Mouse (Mus musculus) right cerebral cortex, adult 2 months (tissue): Measurements from ENCODE around the gene Lpar2.
A peak's percentile ranks its signal among the peaks of the same experiment; 100 is the strongest.

Experiments used
- DNase-seq, 2 experiments: peaks; one replicate each; pipeline ENCODE4 v3.0.0; 2021 to 2022; ENCODE audit warnings: low spot score in 2 of 2

The Lpar2 gene

GRCm38 (mm10) chr8:69822386-69823191, at the start of gene Lpar2:
Gene Lpar2, plus strand, starts transcription at chr8:69822429.
- no peak for DNase-seq

- peak; percentile 83 to 93 for DNase-seq
These were observed 47.6 kb upstream of the Lpar2 start, which contains the start of gene Gm20422 for GRCm38 (mm10) chr8:69774503-69775148. Gene Gm20422, minus strand, starts transcription at chr8:69774886.

DNA sequence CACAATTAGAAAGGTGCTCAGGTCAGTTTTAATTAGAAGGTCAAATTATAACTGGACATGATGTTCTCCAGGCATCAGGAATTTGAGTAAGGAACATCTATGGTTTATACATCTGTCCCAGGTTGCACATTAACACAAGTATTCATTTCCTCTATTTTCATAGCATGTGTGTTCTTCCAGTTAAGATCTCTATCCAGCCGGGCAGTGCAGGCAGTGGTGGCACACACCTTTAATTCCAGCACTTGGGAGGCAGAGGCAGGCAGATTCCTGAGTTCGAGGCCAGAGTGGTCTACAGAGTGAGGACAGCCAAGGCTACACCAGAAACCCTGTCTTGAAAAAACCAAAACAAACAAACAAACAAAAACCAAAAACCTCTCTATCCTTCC, 47.1 kb upstream of the Lpar2 start:
- DNase-seq = no peak

DNA sequence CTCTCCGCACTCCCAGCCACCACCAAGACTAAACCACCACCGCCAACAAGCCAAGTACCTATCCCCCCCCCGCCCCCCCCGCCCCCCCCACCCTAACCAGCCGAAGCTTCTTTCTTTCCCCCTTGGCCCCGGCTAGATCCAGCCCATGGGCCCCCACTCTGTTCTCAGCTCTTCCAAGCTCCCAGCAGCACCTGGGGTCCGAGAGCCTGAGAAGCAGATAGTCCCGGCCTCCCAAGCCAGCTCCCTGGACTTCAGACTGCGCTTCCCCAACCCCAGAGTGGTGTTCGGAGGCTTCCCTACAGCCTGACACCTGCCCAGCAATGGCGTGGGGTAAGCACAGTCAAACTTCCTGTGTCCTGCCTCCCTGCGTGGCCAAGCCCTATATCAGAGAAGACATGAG, 45.1 kb upstream of the Lpar2 start:
- peak in 1 of 2 experiments; percentile 1 for DNase-seq

- peak in 1 of 2 experiments; percentile 1 for DNase-seq
These were observed 33.1 kb upstream of the Lpar2 start for GRCm38 (mm10) chr8:69789105-69789504.

- peak in 1 of 2 experiments; percentile 0 for DNase-seq
These were observed 32.5 kb upstream of the Lpar2 start for GRCm38 (mm10) chr8:69789731-69790130.

GRCm38 (mm10) chr8:69790364-69790763, 31.9 kb upstream of the Lpar2 start:
- peak in 1 of 2 experiments; percentile 2 for DNase-seq

- peak; percentile 88 to 92 for DNase-seq
These were observed 31.4 kb upstream of the Lpar2 start, which contains the start of the genes Atp13a1 and Zfp866 for GRCm38 (mm10) chr8:69790773-69791367. Gene Atp13a1, plus strand, starts transcription at chr8:69791163. Gene Zfp866, minus strand, starts transcription at chr8:69791178.

DNA sequence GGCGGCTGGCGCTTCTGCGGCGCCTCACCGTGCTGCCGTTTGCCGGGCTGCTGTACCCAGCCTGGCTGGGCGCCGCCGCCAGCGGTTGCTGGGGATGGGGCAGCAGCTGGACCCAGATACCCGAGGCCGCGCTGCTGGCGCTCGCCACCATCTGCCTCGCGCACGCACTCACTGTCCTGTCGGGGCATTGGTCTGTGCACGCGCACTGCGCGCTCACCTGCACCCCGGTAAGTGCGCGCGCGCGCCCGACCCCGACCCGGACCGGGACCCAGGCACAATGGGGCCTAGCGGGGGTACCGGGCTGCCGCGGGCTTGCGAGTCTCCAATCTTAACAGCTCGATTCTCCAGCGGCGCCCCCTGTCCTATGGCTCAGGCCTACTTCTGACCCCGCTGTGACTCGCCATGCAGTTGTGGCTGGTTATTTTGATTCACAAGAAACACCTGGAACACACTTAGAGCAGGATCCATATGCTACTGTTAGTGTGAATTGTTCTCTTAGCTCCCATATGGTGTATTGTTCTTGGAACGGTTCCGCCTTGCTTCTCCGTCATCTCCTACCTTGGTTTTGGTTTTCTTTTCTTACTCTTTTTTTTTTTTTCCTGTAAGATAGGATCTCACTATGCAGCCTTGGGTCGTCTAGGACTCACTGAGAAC, 30.7 kb upstream of the Lpar2 start:
- peak in 1 of 2 experiments; percentile 10 for DNase-seq

GRCm38 (mm10) chr8:69793666-69794065, 28.6 kb upstream of the Lpar2 start:
- no peak for DNase-seq

DNA sequence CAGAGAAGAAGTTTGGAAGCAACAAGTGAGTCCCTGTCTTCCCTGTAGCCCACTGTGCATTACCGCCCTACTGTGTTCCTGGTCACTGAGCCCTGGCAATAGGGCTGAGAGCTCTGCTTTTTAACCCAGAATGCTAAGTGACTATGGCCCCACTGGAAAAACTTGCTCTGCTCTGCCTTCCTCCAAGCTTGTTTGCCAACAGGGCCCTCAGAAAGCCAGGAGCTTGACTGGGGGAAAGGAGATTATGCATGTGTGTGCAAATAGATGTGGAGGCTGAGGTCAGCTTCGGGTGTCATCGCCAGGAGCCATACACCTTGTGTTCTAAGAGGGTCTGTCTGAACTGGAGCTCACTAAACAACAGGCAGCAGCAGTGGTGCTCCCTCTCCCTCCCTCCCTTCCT, 28.1 kb upstream of the Lpar2 start:
- DNase-seq = no peak

GRCm38 (mm10) chr8:69794901-69795300, 27.3 kb upstream of the Lpar2 start:
- no peak for DNase-seq

DNA sequence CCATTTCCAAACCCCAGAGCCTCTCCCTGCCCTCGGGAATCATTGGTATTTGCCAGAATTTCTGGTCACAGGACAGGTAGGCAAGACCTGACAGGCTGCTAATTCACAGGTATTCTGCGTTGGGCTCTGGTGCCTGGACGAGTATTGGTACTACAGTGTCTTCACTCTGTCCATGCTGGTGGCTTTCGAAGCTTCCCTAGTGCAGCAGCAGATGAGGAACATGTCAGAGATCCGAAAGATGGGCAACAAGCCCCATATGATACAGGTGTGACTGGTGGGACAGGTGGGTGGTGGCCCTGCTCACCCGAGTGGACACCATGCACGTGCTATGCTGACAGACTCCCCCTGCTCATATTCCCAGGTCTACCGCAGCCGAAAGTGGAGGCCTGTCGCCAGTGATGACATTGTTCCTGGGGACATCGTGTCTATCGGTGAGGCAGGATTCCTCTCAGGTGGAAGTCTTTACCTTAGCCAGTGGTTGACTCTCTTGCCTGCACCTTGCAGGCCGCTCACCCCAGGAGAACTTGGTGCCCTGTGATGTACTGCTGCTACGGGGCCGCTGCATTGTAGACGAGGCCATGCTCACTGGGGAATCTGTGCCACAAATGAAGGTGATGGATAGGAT, 25.4 kb upstream of the Lpar2 start:
- no peak for DNase-seq

GRCm38 (mm10) chr8:69797661-69798060, 24.6 kb upstream of the Lpar2 start:
- DNase-seq = no peak

DNA sequence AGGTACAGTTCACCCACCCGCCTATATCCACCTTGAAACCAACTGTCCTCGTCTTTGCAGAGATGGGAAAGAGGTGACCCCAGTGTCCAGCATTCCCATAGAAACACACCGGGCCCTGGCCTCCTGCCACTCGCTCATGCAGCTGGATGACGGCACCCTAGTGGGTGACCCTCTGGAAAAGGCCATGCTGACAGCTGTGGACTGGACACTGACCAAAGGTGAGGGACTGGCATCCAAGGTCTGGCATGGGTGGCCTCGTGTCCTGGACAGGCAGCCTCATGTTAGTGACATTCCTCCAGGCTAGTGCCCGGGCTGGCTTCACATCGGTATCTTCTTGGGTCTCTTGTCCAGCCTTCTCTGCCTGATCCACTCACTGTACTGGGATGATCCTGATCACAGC, 23.0 kb upstream of the Lpar2 start:
- DNase-seq = no peak

DNA sequence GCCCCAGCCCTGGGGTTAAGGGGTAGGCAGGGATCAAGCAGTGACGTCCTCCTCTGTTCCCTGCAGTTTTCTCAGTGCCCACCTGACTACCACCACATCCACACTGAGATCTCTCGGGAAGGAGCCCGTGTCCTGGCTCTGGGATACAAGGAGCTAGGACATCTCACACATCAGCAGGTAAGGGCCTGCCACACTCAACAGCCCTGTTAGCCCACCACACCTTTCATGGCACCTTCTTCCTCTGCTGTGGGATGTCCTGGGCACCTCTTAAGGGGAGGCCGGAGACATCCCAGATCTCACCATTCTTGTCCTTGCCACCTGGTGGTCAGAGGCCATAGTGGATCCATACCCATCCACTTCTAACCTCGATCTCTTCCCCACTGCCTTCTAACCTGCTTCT, 22.3 kb upstream of the Lpar2 start:
- no peak for DNase-seq

GRCm38 (mm10) chr8:69801796-69802195, 20.4 kb upstream of the Lpar2 start:
- DNase-seq = no peak

DNA sequence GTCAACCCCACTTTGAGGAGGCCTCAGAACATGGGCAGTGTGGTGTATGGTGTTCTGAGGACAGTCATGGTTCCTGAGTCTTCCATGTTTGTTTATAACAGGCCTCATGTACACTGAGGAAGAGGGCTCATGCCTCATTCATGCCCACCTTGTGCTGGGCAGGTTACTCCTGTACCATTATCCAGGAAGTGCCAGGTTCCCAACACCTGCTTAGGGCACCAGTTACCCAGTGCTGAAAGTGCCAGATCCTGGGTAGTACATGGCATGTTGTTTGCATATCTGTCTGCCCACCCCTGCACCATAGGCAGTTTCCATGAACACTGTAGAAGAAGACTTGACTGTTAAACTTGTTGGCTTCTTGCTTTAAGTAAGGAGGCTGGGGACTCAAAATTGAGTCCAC, 20.0 kb upstream of the Lpar2 start:
- DNase-seq = no peak

DNA sequence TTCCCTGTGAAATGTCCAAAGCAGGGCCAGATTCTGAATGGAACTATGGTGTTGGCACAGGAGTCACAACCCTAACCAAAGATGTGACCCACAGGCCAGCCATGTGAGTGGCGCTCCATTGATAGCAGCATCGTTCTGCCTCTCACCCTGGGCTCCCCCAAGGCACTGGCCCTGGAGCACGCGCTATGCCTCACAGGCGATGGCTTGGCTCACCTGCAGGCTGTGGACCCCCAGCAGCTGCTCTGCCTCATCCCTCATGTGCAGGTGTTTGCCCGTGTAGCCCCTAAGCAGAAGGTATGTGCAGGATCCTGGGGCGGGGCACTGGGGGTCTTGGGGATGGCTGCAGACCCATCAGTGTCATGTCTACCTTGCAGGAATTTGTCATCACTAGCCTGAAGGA, 18.9 kb upstream of the Lpar2 start:
- no peak for DNase-seq

GRCm38 (mm10) chr8:69804537-69804936, 17.7 kb upstream of the Lpar2 start:
- DNase-seq = no peak

- no peak for DNase-seq
These were observed 17.1 kb upstream of the Lpar2 start for GRCm38 (mm10) chr8:69805086-69805485.

DNA sequence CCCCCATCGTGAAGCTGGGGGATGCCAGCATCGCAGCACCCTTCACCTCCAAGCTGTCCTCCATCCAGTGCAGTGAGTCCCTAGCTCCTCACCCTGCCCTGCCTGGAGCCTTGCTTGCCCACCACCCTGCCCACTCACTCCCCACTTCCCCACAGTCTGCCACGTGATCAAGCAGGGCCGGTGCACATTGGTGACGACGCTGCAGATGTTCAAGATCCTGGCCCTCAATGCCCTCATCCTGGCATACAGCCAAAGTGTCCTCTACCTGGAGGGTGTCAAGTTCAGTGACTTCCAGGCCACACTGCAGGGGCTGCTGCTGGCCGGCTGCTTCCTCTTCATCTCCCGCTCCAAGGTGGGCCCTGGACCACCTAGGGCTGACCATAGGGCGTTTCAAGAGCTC, 16.7 kb upstream of the Lpar2 start:
- no peak for DNase-seq
